Mouse (Mus musculus): ENCODE data around the gene Tmem102. TPM values are rescaled to one million over a fixed set of nuclear protein-coding genes. Genes with fewer than 3 reads are reported as not detected.
A peak's percentile ranks its signal among the peaks of the same experiment; 100 is the strongest.

The Tmem102 gene
- polyA plus RNA-seq (2014; fragmentation: Nextera tagmentation; extraction: Ambion mirVana) = 0.32 and 0.65 TPM in 2 replicates

- H3K4me3 ChIP-seq (ENCODE audit: low read depth, low read length) = no peak within 1 kb of the TSS; the same call in 1 of the 2 replicates
- H3K4me1 ChIP-seq (replicated peaks; ENCODE audit: control insufficient read depth, insufficient read depth, low read length) = peaks cover 35% of the 10 kb centered on the region
- no peak within 1 kb of the TSS for H3K27ac ChIP-seq (ENCODE audit: low read depth, low read length)
- no peak within 1 kb of the TSS for H3K9ac ChIP-seq (ENCODE audit: low read length)
- ATAC-seq (replicated peaks; ENCODE audit: low FRiP score) = no peak
- peaks cover 44% of the 10 kb centered on the region for H3K27me3 ChIP-seq (ENCODE audit: control insufficient read depth, insufficient read depth, low read length)
- no peak within 1 kb of the TSS for H3K4me2 ChIP-seq (ENCODE audit: low read depth, low read length, severe bottlenecking)
- H3K36me3 ChIP-seq (ENCODE audit: control insufficient read depth, insufficient read depth, low read length) = no peaks in the 10 kb centered on the region
- 5% methylated on average over 29 of the region's 29 CpGs for WGBS
- no peak for DNase-seq (ENCODE audit: low spot score)
- H3K9me3 ChIP-seq (ENCODE audit: control insufficient read depth, low read length) = no peaks in the 10 kb centered on the region; the same call in 1 of the 2 replicates
Observed at GRCm38 (mm10) chr11:69804972-69805909, at the start of gene Tmem102. Tmem102 (minus strand) TSS chr11:69805624.

- peaks cover 3% of the 10 kb centered on the region; the same call in 1 of the 2 replicates for H3K36me3 ChIP-seq (ENCODE audit: control insufficient read depth, insufficient read depth, low read length)
- ATAC-seq (replicated peaks; ENCODE audit: low FRiP score) = no peak
- H3K9ac ChIP-seq (ENCODE audit: low read length) = no peak overlapping the region
- WGBS = 89% methylated on average over 10 of the region's 10 CpGs
- no peak overlapping the region for H3K4me3 ChIP-seq (ENCODE audit: low read depth, low read length)
- peaks cover 9% of the 10 kb centered on the region; the same call in 1 of the 2 replicates for H3K27me3 ChIP-seq (ENCODE audit: control insufficient read depth, insufficient read depth, low read length)
- no peak for DNase-seq (ENCODE audit: low spot score)
- no peaks in the 10 kb centered on the region for H3K4me1 ChIP-seq (replicated peaks; ENCODE audit: control insufficient read depth, insufficient read depth, low read length)
- H3K9me3 ChIP-seq (ENCODE audit: control insufficient read depth, low read length) = no peaks in the 10 kb centered on the region
- H3K4me2 ChIP-seq (ENCODE audit: low read depth, low read length, severe bottlenecking) = no peak overlapping the region
- H3K27ac ChIP-seq (ENCODE audit: low read depth, low read length) = no peak overlapping the region
Observed at GRCm38 (mm10) chr11:69854680-69855079, 49.3 kb upstream of the Tmem102 start.

- H3K4me3 ChIP-seq (ENCODE audit: low read depth, low read length) = no peak overlapping the region
- H3K4me2 ChIP-seq (ENCODE audit: low read depth, low read length, severe bottlenecking) = no peak overlapping the region
- DNase-seq (ENCODE audit: low spot score) (no peak), ATAC-seq (replicated peaks; ENCODE audit: low FRiP score) (no peak)
- no peaks in the 10 kb centered on the region for H3K4me1 ChIP-seq (replicated peaks; ENCODE audit: control insufficient read depth, insufficient read depth, low read length)
- 79% methylated on average over 7 of the region's 7 CpGs for WGBS
- H3K27me3 ChIP-seq (ENCODE audit: control insufficient read depth, insufficient read depth, low read length) = peaks cover 9% of the 10 kb centered on the region; the same call in 1 of the 2 replicates
- peaks cover 3% of the 10 kb centered on the region; the same call in 1 of the 2 replicates for H3K36me3 ChIP-seq (ENCODE audit: control insufficient read depth, insufficient read depth, low read length)
- no peak overlapping the region for H3K27ac ChIP-seq (ENCODE audit: low read depth, low read length)
- no peak overlapping the region for H3K9ac ChIP-seq (ENCODE audit: low read length)
- no peaks in the 10 kb centered on the region for H3K9me3 ChIP-seq (ENCODE audit: control insufficient read depth, low read length)
Observed at GRCm38 (mm10) chr11:69853994-69854393, 48.6 kb upstream of the Tmem102 start.

- H3K9ac ChIP-seq (ENCODE audit: low read length) = no peak overlapping the region
- H3K4me1 ChIP-seq (replicated peaks; ENCODE audit: control insufficient read depth, insufficient read depth, low read length) = peaks cover 5% of the 10 kb centered on the region; the same call in 1 of the 2 replicates
- no peak for DNase-seq (ENCODE audit: low spot score)
- H3K36me3 ChIP-seq (ENCODE audit: control insufficient read depth, insufficient read depth, low read length) = peaks cover 3% of the 10 kb centered on the region; the same call in 1 of the 2 replicates
- H3K27me3 ChIP-seq (ENCODE audit: control insufficient read depth, insufficient read depth, low read length) = no peaks in the 10 kb centered on the region
- H3K27ac ChIP-seq (ENCODE audit: low read depth, low read length) = no peak overlapping the region
- H3K9me3 ChIP-seq (ENCODE audit: control insufficient read depth, low read length) = no peaks in the 10 kb centered on the region
- WGBS = 82% methylated on average over 8 of the region's 8 CpGs
- no peak overlapping the region for H3K4me3 ChIP-seq (ENCODE audit: low read depth, low read length)
- no peak overlapping the region for H3K4me2 ChIP-seq (ENCODE audit: low read depth, low read length, severe bottlenecking)
- no peak for ATAC-seq (replicated peaks; ENCODE audit: low FRiP score)
Observed at GRCm38 (mm10) chr11:69850754-69851153, 45.3 kb upstream of the Tmem102 start.

- DNase-seq (ENCODE audit: low spot score) (no peak), ATAC-seq (replicated peaks; ENCODE audit: low FRiP score) (no peak)
- H3K27ac ChIP-seq (ENCODE audit: low read depth, low read length) = no peak overlapping the region
- no peaks in the 10 kb centered on the region for H3K9me3 ChIP-seq (ENCODE audit: control insufficient read depth, low read length)
- WGBS = 94% methylated on average over 15 of the region's 15 CpGs
- peaks cover 5% of the 10 kb centered on the region; the same call in 1 of the 2 replicates for H3K4me1 ChIP-seq (replicated peaks; ENCODE audit: control insufficient read depth, insufficient read depth, low read length)
- no peak overlapping the region for H3K9ac ChIP-seq (ENCODE audit: low read length)
- peaks cover 3% of the 10 kb centered on the region; the same call in 1 of the 2 replicates for H3K36me3 ChIP-seq (ENCODE audit: control insufficient read depth, insufficient read depth, low read length)
- H3K27me3 ChIP-seq (ENCODE audit: control insufficient read depth, insufficient read depth, low read length) = no peaks in the 10 kb centered on the region
- H3K4me3 ChIP-seq (ENCODE audit: low read depth, low read length) = no peak overlapping the region
- no peak overlapping the region for H3K4me2 ChIP-seq (ENCODE audit: low read depth, low read length, severe bottlenecking)
Observed at GRCm38 (mm10) chr11:69849884-69850283, 44.5 kb upstream of the Tmem102 start.

- Histone ChIP-seq H3K9ac (ENCODE audit: low read length) (no peak overlapping the region), H3K27me3 (ENCODE audit: control insufficient read depth, insufficient read depth, low read length) (no peaks in the 10 kb centered on the region), H3K9me3 (ENCODE audit: control insufficient read depth, low read length) (no peaks in the 10 kb centered on the region), H3K4me1 (replicated peaks; ENCODE audit: control insufficient read depth, insufficient read depth, low read length) (peaks cover 5% of the 10 kb centered on the region; the same call in 1 of the 2 replicates), H3K36me3 (ENCODE audit: control insufficient read depth, insufficient read depth, low read length) (peaks cover 3% of the 10 kb centered on the region; the same call in 1 of the 2 replicates), H3K27ac (ENCODE audit: low read depth, low read length) (no peak overlapping the region), H3K4me3 (ENCODE audit: low read depth, low read length) (no peak overlapping the region), H3K4me2 (ENCODE audit: low read depth, low read length, severe bottlenecking) (no peak overlapping the region)
- ATAC-seq (replicated peaks; ENCODE audit: low FRiP score) = no peak
- WGBS = 91% methylated on average over 9 of the region's 9 CpGs
- DNase-seq (ENCODE audit: low spot score) = no peak
Observed at GRCm38 (mm10) chr11:69849128-69849527, 43.7 kb upstream of the Tmem102 start.

GRCm38 (mm10) chr11:69848021-69848420 is 42.6 kb upstream of the Tmem102 start:
- DNase-seq (ENCODE audit: low spot score) (no peak), ATAC-seq (replicated peaks; ENCODE audit: low FRiP score) (no peak)
- Histone ChIP-seq H3K4me2 (ENCODE audit: low read depth, low read length, severe bottlenecking) (no peak overlapping the region), H3K4me1 (replicated peaks; ENCODE audit: control insufficient read depth, insufficient read depth, low read length) (peaks cover 5% of the 10 kb centered on the region; the same call in 1 of the 2 replicates), H3K4me3 (ENCODE audit: low read depth, low read length) (no peak overlapping the region; the same call in 1 of the 2 replicates), H3K27ac (ENCODE audit: low read depth, low read length) (no peak overlapping the region), H3K9me3 (ENCODE audit: control insufficient read depth, low read length) (no peaks in the 10 kb centered on the region), H3K36me3 (ENCODE audit: control insufficient read depth, insufficient read depth, low read length) (peaks cover 3% of the 10 kb centered on the region; the same call in 1 of the 2 replicates), H3K27me3 (ENCODE audit: control insufficient read depth, insufficient read depth, low read length) (no peaks in the 10 kb centered on the region), H3K9ac (ENCODE audit: low read length) (no peak overlapping the region)
- WGBS = over 99% methylated on average over 6 of the region's 6 CpGs

- H3K9ac ChIP-seq (ENCODE audit: low read length) = peak overlapping the region; percentile 75
- ATAC-seq (replicated peaks; ENCODE audit: low FRiP score) (peak; percentile 59), DNase-seq (ENCODE audit: low spot score) (no peak)
- WGBS = 13% methylated on average over 37 of the region's 37 CpGs
- H3K4me3 ChIP-seq (ENCODE audit: low read depth, low read length) = peak overlapping the region; percentile 55
- peaks cover 5% of the 10 kb centered on the region; the same call in 1 of the 2 replicates for H3K4me1 ChIP-seq (replicated peaks; ENCODE audit: control insufficient read depth, insufficient read depth, low read length)
- peaks cover 3% of the 10 kb centered on the region; the same call in 1 of the 2 replicates for H3K36me3 ChIP-seq (ENCODE audit: control insufficient read depth, insufficient read depth, low read length)
- no peaks in the 10 kb centered on the region for H3K9me3 ChIP-seq (ENCODE audit: control insufficient read depth, low read length)
- peak overlapping the region; percentile 94 for H3K27ac ChIP-seq (ENCODE audit: low read depth, low read length)
- H3K4me2 ChIP-seq (ENCODE audit: low read depth, low read length, severe bottlenecking) = peak overlapping the region; percentile 84
- H3K27me3 ChIP-seq (ENCODE audit: control insufficient read depth, insufficient read depth, low read length) = no peaks in the 10 kb centered on the region
Observed at GRCm38 (mm10) chr11:69846738-69847688, 41.6 kb upstream of the Tmem102 start.

Data from forebrain, embryonic 11.5 days (tissue).